Mouse (Mus musculus) frontal cortex, postnatal 14 days (tissue): ENCODE measurements at regions not wholly inside any gene's neighbourhood (a gene's known extent, or its start where the extent isn't known, plus 50 kb on each side); places are given as distances from the start of the nearest gene placed in this dataset.
"Not testable (repeated sequence)": the region's sequence is repeated elsewhere in the genome, so short reads cannot be mapped to it uniquely, and the experiment has no call there.

Experiments
- DNase-seq, 2 experiments: peaks; one replicate each; pipeline ENCODE4 v3.0.0; 2022; ENCODE audit warnings: low spot score in 2 of 2

GRCm38 (mm10) chr16:84627052-84627451 lies 108.5 kb downstream of the Mrpl39 start:
- DNase-seq: no peak

GRCm38 (mm10) chr16:84629868-84630267 lies 105.7 kb downstream of the Mrpl39 start:
- no peak for DNase-seq

- not testable (repeated sequence) for DNase-seq
Observed at GRCm38 (mm10) chr16:84644446-84644845, 91.1 kb downstream of the Mrpl39 start.

- no peak for DNase-seq
Observed at GRCm38 (mm10) chr16:84646172-84646684, 89.3 kb downstream of the Mrpl39 start.

DNA sequence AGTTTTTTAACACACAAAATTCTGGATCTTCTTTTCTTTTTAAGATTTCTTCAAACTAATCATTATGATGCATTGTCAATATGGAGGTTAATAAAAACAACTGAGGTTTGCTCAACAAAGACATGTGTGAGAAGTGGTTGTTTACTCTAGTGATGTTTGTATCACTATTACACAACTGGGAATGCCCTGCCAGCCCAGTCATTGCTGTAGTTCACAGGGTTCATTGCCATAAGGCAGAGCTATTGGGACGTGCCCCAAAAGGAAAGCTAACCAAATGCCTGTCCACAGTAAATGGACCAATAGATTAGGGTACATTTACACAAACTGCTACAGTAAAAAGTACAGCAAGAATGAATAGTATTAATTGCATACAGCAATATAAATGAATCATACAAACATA lies 84.9 kb downstream of the Mrpl39 start:
- DNase-seq: no peak

DNA sequence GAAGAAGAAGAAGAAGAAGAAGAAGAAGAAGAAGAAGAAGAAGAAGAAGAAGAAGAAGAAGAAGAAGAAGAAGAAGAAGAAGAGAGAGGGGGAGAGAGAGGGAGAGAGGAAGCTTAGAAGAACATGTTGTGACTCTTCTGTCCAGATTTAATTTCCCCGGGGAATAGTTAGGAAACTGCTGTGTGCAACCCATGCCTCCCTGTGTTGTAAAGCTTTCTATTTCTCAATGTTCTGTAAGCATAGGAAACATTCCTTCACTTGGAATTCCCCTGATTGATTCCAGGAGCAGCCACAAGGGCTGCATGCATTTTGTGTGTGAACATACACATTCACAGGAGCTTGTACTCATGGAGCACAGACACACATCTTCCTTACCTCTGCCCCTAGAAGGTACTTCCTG lies 81.7 kb downstream of the Mrpl39 start:
- no peak for DNase-seq

GRCm38 (mm10) chr16:84661879-84662278 lies 73.7 kb downstream of the Mrpl39 start:
- DNase-seq: no peak

GRCm38 (mm10) chr16:84663581-84663980 lies 72.0 kb downstream of the Mrpl39 start:
- no peak for DNase-seq
